ENCODE assay signal across 8 mouse cellular contexts in the genomic region with DNA sequence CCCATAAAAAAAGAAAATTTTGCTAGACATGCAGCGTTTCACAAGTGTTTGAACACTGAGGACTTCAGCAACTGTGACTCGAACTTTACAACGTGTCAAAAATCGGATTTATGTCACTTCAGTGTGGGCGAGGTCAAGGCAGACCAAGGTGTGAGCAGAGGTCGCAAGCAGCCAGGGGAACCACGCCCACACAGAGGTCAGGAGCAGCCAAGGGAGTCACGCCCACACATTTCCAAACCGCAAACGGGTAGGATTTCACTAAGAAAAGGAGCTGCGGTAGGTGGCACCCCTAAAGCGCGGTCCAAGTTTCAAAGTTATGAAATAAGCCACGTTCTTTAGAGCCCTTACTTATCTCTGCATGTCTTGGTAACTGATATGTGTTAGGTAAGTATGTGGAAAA. TPM values are rescaled to one million over a fixed set of nuclear protein-coding genes. Genes with fewer than 3 reads are reported as not detected.
A peak's percentile ranks its signal among the peaks of the same experiment; 100 is the strongest.
DNase-seq lines count a peak whose midpoint lies in the region; ATAC-seq and TF ChIP-seq lines count a peak whose summit lies in the region.

No protein-coding gene starts in this region.

- no peaks in the 10 kb centered on the region for H3K36me3 ChIP-seq in embryonic facial prominence, embryonic 13.5 days
- H3K36me3 ChIP-seq in kidney, embryonic 15.5 days = no peaks in the 10 kb centered on the region
- no peaks in the 10 kb centered on the region for H3K36me3 ChIP-seq in midbrain, postnatal 0 days (ENCODE audit: insufficient read depth, low read length)

- H3K27ac ChIP-seq in embryonic facial prominence, embryonic 13.5 days = no peak overlapping the region
- H3K27ac ChIP-seq in kidney, embryonic 15.5 days = no peak overlapping the region
- H3K27ac ChIP-seq in midbrain, postnatal 0 days (ENCODE audit: low read depth, low read length) = no peak overlapping the region

- DNase-seq in spleen, postnatal 36 days (ENCODE audit: low spot score in 2 of 2) = peak; percentile 13 to 41
- DNase-seq in spleen, postnatal 14 days (ENCODE audit: low spot score in 2 of 2) = no peak
- peak; percentile 42 for DNase-seq in lung, postnatal 10 days
- DNase-seq in cerebellum, postnatal 14 days = no peak
- no peak for DNase-seq in spleen, adult 18-20 months
- DNase-seq in midbrain, postnatal 0 days (ENCODE audit: low spot score) = no peak

- no peak for TF ChIP-seq CTCF in midbrain, postnatal 0 days (IDR thresholded peaks at IDR 0.05)

- H3K4me3 ChIP-seq in embryonic facial prominence, embryonic 13.5 days = no peak overlapping the region
- no peak overlapping the region for H3K4me3 ChIP-seq in kidney, embryonic 15.5 days (replicated peaks)
- no peak overlapping the region for H3K4me3 ChIP-seq in midbrain, postnatal 0 days (ENCODE audit: low read depth, low read length)

- H3K9me3 ChIP-seq in embryonic facial prominence, embryonic 13.5 days = no peaks in the 10 kb centered on the region
- H3K9me3 ChIP-seq in kidney, embryonic 15.5 days (replicated peaks) = no peaks in the 10 kb centered on the region
- no peaks in the 10 kb centered on the region for H3K9me3 ChIP-seq in midbrain, postnatal 0 days (ENCODE audit: low read length)

- H3K27me3 ChIP-seq in embryonic facial prominence, embryonic 13.5 days = no peaks in the 10 kb centered on the region
- H3K27me3 ChIP-seq in kidney, embryonic 15.5 days = peaks cover 2% of the 10 kb centered on the region; the same call in 1 of the 2 replicates
- H3K27me3 ChIP-seq in midbrain, postnatal 0 days (ENCODE audit: insufficient read depth, low read length) = no peaks in the 10 kb centered on the region

- H3K4me1 ChIP-seq in embryonic facial prominence, embryonic 13.5 days = peaks cover 7% of the 10 kb centered on the region; the same call in 1 of the 2 replicates
- peaks cover 4% of the 10 kb centered on the region for H3K4me1 ChIP-seq in kidney, embryonic 15.5 days
- H3K4me1 ChIP-seq in midbrain, postnatal 0 days (ENCODE audit: insufficient read depth, low read length) = no peaks in the 10 kb centered on the region

- 6% methylated on average over 14 of the region's 14 CpGs for WGBS in embryonic facial prominence, embryonic 13.5 days
- WGBS in kidney, embryonic 15.5 days = 1% methylated on average over 14 of the region's 14 CpGs
- 10% methylated on average over 14 of the region's 14 CpGs for WGBS in midbrain, postnatal 0 days

- peak overlapping the region; percentile 49 for H3K4me2 ChIP-seq in embryonic facial prominence, embryonic 13.5 days
- peak overlapping the region; percentile 43 for H3K4me2 ChIP-seq in kidney, embryonic 15.5 days
- H3K4me2 ChIP-seq in midbrain, postnatal 0 days (ENCODE audit: low read depth, low read length, poor library complexity, severe bottlenecking) = no peak overlapping the region

- no peak overlapping the region for H3K9ac ChIP-seq in embryonic facial prominence, embryonic 13.5 days
- H3K9ac ChIP-seq in kidney, embryonic 15.5 days = no peak overlapping the region
- no peak overlapping the region for H3K9ac ChIP-seq in midbrain, postnatal 0 days (replicated peaks; ENCODE audit: low read length, poor library complexity, severe bottlenecking)

- no peak for ATAC-seq in embryonic facial prominence, embryonic 13.5 days (ENCODE audit: insufficient number of reproducible peaks, insufficient read depth, low FRiP score, low TSS enrichment, low read depth)
- ATAC-seq in kidney, embryonic 15.5 days (replicated peaks; ENCODE audit: low FRiP score) = no peak
- no peak for ATAC-seq in midbrain, postnatal 0 days (ENCODE audit: low FRiP score)

RNA-seq across cellular contexts. Expression of a gene that starts 43.1 kb away (rescaled TPM):
- 1.5 and 2.6 TPM in 2 replicates for polyA plus RNA-seq in embryonic facial prominence, embryonic 13.5 days (2015; fragmentation: Nextera tagmentation; extraction: Ambion mirVana)
- 1.1 and 1.6 TPM in 2 replicates for polyA plus RNA-seq in kidney, embryonic 15.5 days (2015; fragmentation: Nextera tagmentation; extraction: Ambion mirVana)
- 0.94 TPM in 1 of 2 replicates, not detected in the other for total RNA-seq in midbrain, postnatal 0 days (2014; rRNA removed)
- polyA plus RNA-seq in midbrain, postnatal 0 days (2015; fragmentation: Nextera tagmentation; extraction: Ambion mirVana) = 1.3 and 1.8 TPM in 2 replicates

RNA-seq across cellular contexts. Expression of a gene that starts 43.2 kb away (rescaled TPM):
- polyA plus RNA-seq in embryonic facial prominence, embryonic 13.5 days (2015; fragmentation: Nextera tagmentation; extraction: Ambion mirVana) = 0.63 and 0.74 TPM in 2 replicates
- polyA plus RNA-seq in kidney, embryonic 15.5 days (2015; fragmentation: Nextera tagmentation; extraction: Ambion mirVana) = 0.23 and 0.29 TPM in 2 replicates
- 12.5 and 13.0 TPM in 2 replicates for total RNA-seq in midbrain, postnatal 0 days (2014; rRNA removed)
- 7.3 and 7.7 TPM in 2 replicates for polyA plus RNA-seq in midbrain, postnatal 0 days (2015; fragmentation: Nextera tagmentation; extraction: Ambion mirVana)

Comparison
In these comparisons a context has a peak if more than half of its experiments do, and no peak if none do; other contexts are left out.
1. DNase-seq: peak in spleen, postnatal 36 days (2 of 2) and lung, postnatal 10 days (single experiment); none in spleen, postnatal 14 days (0 of 2), cerebellum, postnatal 14 days (0 of 2), spleen, adult 18-20 months (0 of 2) and midbrain, postnatal 0 days (single experiment).